Comparison of ENCODE assay signal across 21 mouse cellular contexts in the genomic region with DNA sequence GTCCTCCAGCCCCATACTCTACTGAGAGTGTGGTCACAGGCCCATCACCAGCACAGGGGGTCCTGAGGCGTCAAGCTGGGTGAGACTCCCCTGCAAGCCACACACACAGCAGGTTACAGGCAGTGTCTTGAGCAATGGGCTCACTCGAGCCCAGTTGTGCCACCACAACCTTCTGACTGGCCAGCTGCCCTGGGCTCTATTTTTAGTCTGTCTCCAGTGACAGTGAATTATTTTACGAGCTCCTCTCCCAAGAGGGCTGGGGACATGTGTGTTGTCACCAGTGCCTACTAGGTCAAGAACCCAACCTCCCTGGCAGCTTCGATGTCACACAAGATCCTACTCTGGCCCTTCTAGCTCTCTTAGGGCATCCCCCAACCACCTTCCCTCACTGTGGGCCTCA. TPM values are rescaled to one million over a fixed set of nuclear protein-coding genes. Genes with fewer than 3 reads are reported as not detected.
DNase-seq lines count a peak whose midpoint lies in the region; ATAC-seq and TF ChIP-seq lines count a peak whose summit lies in the region.
"Had no signal": no experiment of that assay in that cellular context is flagged by ENCODE, and none has a peak within 500 bp of the region (broad histone marks: within the 10 kb centered on the region; RNA-seq: fewer than 3 reads in every experiment).

No protein-coding gene starts in this region.

- WGBS in heart, adult 2 months: 47% methylated on average over 4 of the region's 4 CpGs
- WGBS in heart, embryonic 11.5 days (ENCODE audit: insufficient replicate concordance): 48% methylated on average over 4 of the region's 4 CpGs
- WGBS in kidney, adult 2 months: 57% methylated on average over 4 of the region's 4 CpGs

- intact Hi-C loops in heart, adult 2 months (cut with DNase I): no loop called here
- intact Hi-C loops in heart, postnatal 10 days (cut with DNase I): no loop called here

- H3K4me1 ChIP-seq in heart, adult 2 months (ENCODE audit: control insufficient read depth, insufficient read depth, low read length): peaks cover 6% of the 10 kb centered on the region; the same call in 1 of the 2 replicates
- peaks cover 5% of the 10 kb centered on the region; the same call in 1 of the 2 replicates for H3K4me1 ChIP-seq in heart, embryonic 11.5 days (ENCODE audit: control insufficient read depth, insufficient read depth, low read length)
- peaks cover 27% of the 10 kb centered on the region for H3K4me1 ChIP-seq in kidney, adult 2 months (ENCODE audit: control insufficient read depth, insufficient read depth, low read length)

- no peaks in the 10 kb centered on the region for H3K36me3 ChIP-seq in heart, adult 2 months (ENCODE audit: control insufficient read depth, insufficient read depth, low read length)
- no peaks in the 10 kb centered on the region for H3K36me3 ChIP-seq in heart, embryonic 11.5 days (ENCODE audit: control insufficient read depth, insufficient read depth, low read length)
- H3K36me3 ChIP-seq in kidney, adult 2 months (ENCODE audit: control insufficient read depth, insufficient read depth, low read length): no peaks in the 10 kb centered on the region
- H3K36me3 ChIP-seq: embryonic facial prominence, embryonic 10.5 days; forebrain, embryonic 15.5 days; midbrain, embryonic 10.5 days; neural tube, embryonic 13.5 days had no signal

- no peak overlapping the region for H3K27ac ChIP-seq in heart, adult 2 months
- no peak overlapping the region for H3K27ac ChIP-seq in heart, embryonic 11.5 days (ENCODE audit: low read depth, low read length)
- H3K27ac ChIP-seq in kidney, adult 2 months (ENCODE audit: insufficient read depth, low read depth, low read length): no peak overlapping the region
- H3K27ac ChIP-seq: embryonic facial prominence, embryonic 10.5 days; forebrain, embryonic 15.5 days; midbrain, embryonic 10.5 days; neural tube, embryonic 13.5 days had no signal

- H3K9me3 ChIP-seq in heart, embryonic 11.5 days (replicated peaks; ENCODE audit: control insufficient read depth, low read length): no peaks in the 10 kb centered on the region
- H3K9me3 ChIP-seq: embryonic facial prominence, embryonic 10.5 days; forebrain, embryonic 15.5 days; midbrain, embryonic 10.5 days; neural tube, embryonic 13.5 days had no signal

- no peaks in the 10 kb centered on the region for H3K27me3 ChIP-seq in heart, adult 2 months (ENCODE audit: control insufficient read depth, insufficient read depth, low read length)
- H3K27me3 ChIP-seq in heart, embryonic 11.5 days (ENCODE audit: control insufficient read depth, insufficient read depth, low read length): peaks cover 19% of the 10 kb centered on the region
- H3K27me3 ChIP-seq in kidney, adult 2 months (replicated peaks; ENCODE audit: control insufficient read depth, insufficient read depth, low read length): no peaks in the 10 kb centered on the region

- no peak for TF ChIP-seq CTCF in heart, adult 2 months (IDR thresholded peaks at IDR 0.05)
- no peak for TF ChIP-seq CTCF in kidney, adult 2 months (conservative IDR thresholded peaks at IDR 0.05; ENCODE audit: insufficient read depth, insufficient read length, low read depth, low read length)

- no peak overlapping the region for H3K9ac ChIP-seq in heart, adult 2 months (ENCODE audit: low read depth, low read length)
- H3K9ac ChIP-seq in heart, embryonic 11.5 days (ENCODE audit: low read depth, low read length): no peak overlapping the region
- H3K9ac ChIP-seq: forebrain, embryonic 15.5 days; liver, postnatal 0 days; neural tube, embryonic 13.5 days had no signal

- TF ChIP-seq POLR2A in heart, adult 2 months (IDR thresholded peaks at IDR 0.05; ENCODE audit: insufficient read depth, low read depth, low read length): no peak
- no peak for TF ChIP-seq POLR2A in kidney, adult 2 months (IDR thresholded peaks at IDR 0.05; ENCODE audit: low read depth, low read length)

- ATAC-seq in heart, embryonic 11.5 days (replicated peaks; ENCODE audit: insufficient number of reproducible peaks, low FRiP score, low TSS enrichment): no peak
- no peak for ATAC-seq in erythroid progenitor cell, adult 5-6 weeks (replicated peaks; ENCODE audit: low FRiP score, poor library complexity, severe bottlenecking)
- ATAC-seq: forebrain, embryonic 15.5 days; hindbrain, embryonic 16.5 days; intestine, postnatal 0 days; liver, postnatal 0 days had no signal

- H3K4me3 ChIP-seq in heart, adult 2 months: no peak overlapping the region
- H3K4me3 ChIP-seq in heart, embryonic 11.5 days (ENCODE audit: low read depth, low read length): no peak overlapping the region
- no peak overlapping the region for H3K4me3 ChIP-seq in kidney, adult 2 months (ENCODE audit: insufficient read depth, low read depth, low read length)
- H3K4me3 ChIP-seq: embryonic facial prominence, embryonic 10.5 days; erythroblast, embryonic 14.5 days; forebrain, embryonic 15.5 days; midbrain, embryonic 10.5 days; neural tube, embryonic 13.5 days had no signal

- peak; percentile 50 to 70 for DNase-seq in heart, adult 2 months
- DNase-seq in adrenal gland, adult 2 months: peak; percentile 87
- peak; percentile 89 for DNase-seq in gastrocnemius, adult 18-20 months (ENCODE audit: low spot score)
- peak; percentile 49 to 66 for DNase-seq in heart, postnatal 10 days
- DNase-seq in ovary, adult 18-20 months (ENCODE audit: low spot score): no peak
- no peak for DNase-seq in kidney, adult 2 months
- DNase-seq: cerebellum, adult 18-20 months; cerebellum, postnatal 36 days; kidney, postnatal 14 days; liver, postnatal 0 days; lung, postnatal 14 days; right cerebral cortex, postnatal 25 days had no signal

- no peak for TF ChIP-seq EP300 in heart, adult 2 months (IDR thresholded peaks at IDR 0.05; ENCODE audit: insufficient read depth, low read depth, low read length)

- H3K4me2 ChIP-seq in heart, embryonic 11.5 days: no peak overlapping the region
- H3K4me2 ChIP-seq: forebrain, embryonic 15.5 days; neural tube, embryonic 13.5 days had no signal

- H3K79me2 ChIP-seq in heart, adult 2 months (replicated peaks; ENCODE audit: control insufficient read depth, insufficient read depth, low read length): no peaks in the 10 kb centered on the region

RNA-seq across cellular contexts. Expression of a gene that starts 4.0 kb away (rescaled TPM):
- 10 to 100 TPM; 23.9 to 25.9 TPM for total RNA-seq in heart, adult 2 months (2021)
- 25.2 and 30.0 TPM in 2 replicates for polyA plus RNA-seq in heart, adult 2 months (2012; rRNA removed)
- polyA plus RNA-seq in heart, embryonic 11.5 days (2014; fragmentation: Nextera tagmentation; extraction: Ambion mirVana): 84.6 and 101 TPM in 2 replicates
- total RNA-seq in adrenal gland, adult 2 months (2021): 10 to 100 TPM; 36.0 to 48.0 TPM
- 10.0 and 10.6 TPM in 2 replicates for polyA plus RNA-seq in adrenal gland, adult 2 months (2012; rRNA removed)
- total RNA-seq in gastrocnemius, adult 18-20 months (2021): 1 to 10 TPM; 6.7 to 9.9 TPM
- 10 to 100 TPM; 82.5 to 85.2 TPM for total RNA-seq in heart, postnatal 10 days (2021)
- 2.5 and 7.5 TPM in 2 replicates for total RNA-seq in erythroid progenitor cell, adult 5-6 weeks (2015; ENCODE audit: low replicate concordance)
- 1.7 and 5.9 TPM in 2 replicates for total RNA-seq in erythroid progenitor cell, adult 5-6 weeks (2017; ENCODE audit: low replicate concordance)
- 29.5 and 36.8 TPM in 2 replicates for polyA plus RNA-seq in kidney, adult 2 months (2012; rRNA removed)

Comparison
In these comparisons a context has a peak if more than half of its experiments do, and no peak if none do; other contexts are left out.
1. DNase-seq: peak in heart, adult 2 months (2 of 2), adrenal gland, adult 2 months (single experiment), gastrocnemius, adult 18-20 months (single experiment) and heart, postnatal 10 days (2 of 2); none in ovary, adult 18-20 months (single experiment) and kidney, adult 2 months (single experiment).